Comparison of ENCODE assay signal across 26 mouse cellular contexts in the genomic region with DNA sequence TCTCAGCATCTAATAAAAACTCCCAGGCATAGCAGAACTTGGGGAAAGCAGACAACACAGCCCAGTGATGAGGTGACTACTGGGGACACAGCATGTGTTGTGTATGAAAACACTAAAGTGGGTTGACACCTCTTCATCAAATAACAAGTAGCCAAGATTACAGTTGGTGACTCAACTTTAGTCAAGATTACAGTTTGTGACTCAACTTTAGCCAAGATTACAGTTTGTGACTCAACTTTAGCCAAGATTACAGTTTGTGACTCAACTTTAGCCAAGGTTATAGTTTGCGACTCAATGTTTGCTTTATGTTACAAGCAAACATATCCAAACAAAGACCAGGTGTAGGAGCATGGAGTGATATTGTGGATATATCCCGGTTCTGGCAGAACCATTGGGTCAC. TPM values are rescaled to one million over a fixed set of nuclear protein-coding genes. Genes with fewer than 3 reads are reported as not detected.
"Had no signal": no experiment of that assay in that cellular context is flagged by ENCODE, and none has a peak within 500 bp of the region (broad histone marks: within the 10 kb centered on the region; RNA-seq: fewer than 3 reads in every experiment).

No protein-coding gene starts in this region.

- DNase-seq: gastrocnemius, adult 2 months; gastrocnemius, postnatal 10 days; gastrocnemius, postnatal 25 days; heart, adult 2 months; heart, postnatal 10 days; heart, postnatal 4 days; kidney, adult 18-20 months; kidney, adult 8-10 months; kidney, postnatal 10 days; kidney, postnatal 25 days; kidney, postnatal 4 days; left cerebral cortex, postnatal 4 days had no signal

- ATAC-seq: hindbrain, embryonic 16.5 days; inflammation-experienced regulatory T-cells, adult 6 months; intestine, embryonic 15.5 days; intestine, postnatal 0 days; liver, embryonic 12.5 days had no signal

- H3K36me3 ChIP-seq: hindbrain, embryonic 10.5 days; hindbrain, embryonic 12.5 days; intestine, embryonic 15.5 days; limb, embryonic 13.5 days; limb, embryonic 15.5 days; liver, embryonic 12.5 days had no signal

- H3K27me3 ChIP-seq: hindbrain, embryonic 12.5 days; intestine, embryonic 15.5 days; limb, embryonic 13.5 days; limb, embryonic 15.5 days; liver, embryonic 12.5 days had no signal

- H3K4me2 ChIP-seq: heart, embryonic 11.5 days; hindbrain, embryonic 12.5 days; hindbrain, embryonic 14.5 days; intestine, embryonic 15.5 days; limb, embryonic 13.5 days; limb, embryonic 15.5 days; liver, embryonic 12.5 days had no signal

- H3K27ac ChIP-seq: gastrocnemius, adult 2 months; heart, adult 2 months; hindbrain, embryonic 10.5 days; hindbrain, embryonic 12.5 days; hindbrain, embryonic 14.5 days; intestine, embryonic 15.5 days; layer of hippocampus, adult 2 months; left cerebral cortex, adult 2 months; limb, embryonic 13.5 days; limb, embryonic 15.5 days; liver, embryonic 12.5 days had no signal

- H3K4me3 ChIP-seq: gastrocnemius, adult 2 months; heart, adult 2 months; hindbrain, embryonic 10.5 days; hindbrain, embryonic 12.5 days; intestine, embryonic 15.5 days; layer of hippocampus, adult 2 months; left cerebral cortex, adult 2 months; limb, embryonic 13.5 days; limb, embryonic 15.5 days; liver, embryonic 12.5 days had no signal

- H3K9me3 ChIP-seq: hindbrain, embryonic 12.5 days; intestine, embryonic 15.5 days; limb, embryonic 13.5 days; limb, embryonic 15.5 days; liver, embryonic 12.5 days had no signal

- H3K9ac ChIP-seq: hindbrain, embryonic 12.5 days; hindbrain, embryonic 14.5 days; intestine, embryonic 15.5 days; limb, embryonic 13.5 days; limb, embryonic 15.5 days; liver, embryonic 12.5 days had no signal

- H3K4me1 ChIP-seq: intestine, embryonic 15.5 days; liver, embryonic 12.5 days had no signal

RNA-seq across cellular contexts. Expression of gene Kirrel3, which starts 7.2 kb away (rescaled TPM):
- polyA plus RNA-seq: liver, adult 2 months had no signal
